Mouse (Mus musculus) common myeloid progenitor, adult 5-6 weeks (primary cell): ENCODE data around the gene Mylk. TPM values are rescaled to one million over a fixed set of nuclear protein-coding genes. Genes with fewer than 3 reads are reported as not detected.

Source experiments
- ATAC-seq: replicated peaks from 2 replicates; pipeline ENCODE4 v1.8.0; 2016; ENCODE audit warnings: low read depth, mild to moderate bottlenecking, moderate TSS enrichment, inconsistent platforms; ENCODE audit not compliant: poor library complexity, severe bottlenecking
- total RNA-seq: library from RNA; stranded (forward); fragments of 200-1000, 187-1606 nt; gene quantifications from 2 replicates; pipeline ENCODE4 v1.2.3, GENCODE M21; 2017

The Mylk gene
- total RNA-seq, 1 experiment from 2014 or later = 9.3 TPM

DNA sequence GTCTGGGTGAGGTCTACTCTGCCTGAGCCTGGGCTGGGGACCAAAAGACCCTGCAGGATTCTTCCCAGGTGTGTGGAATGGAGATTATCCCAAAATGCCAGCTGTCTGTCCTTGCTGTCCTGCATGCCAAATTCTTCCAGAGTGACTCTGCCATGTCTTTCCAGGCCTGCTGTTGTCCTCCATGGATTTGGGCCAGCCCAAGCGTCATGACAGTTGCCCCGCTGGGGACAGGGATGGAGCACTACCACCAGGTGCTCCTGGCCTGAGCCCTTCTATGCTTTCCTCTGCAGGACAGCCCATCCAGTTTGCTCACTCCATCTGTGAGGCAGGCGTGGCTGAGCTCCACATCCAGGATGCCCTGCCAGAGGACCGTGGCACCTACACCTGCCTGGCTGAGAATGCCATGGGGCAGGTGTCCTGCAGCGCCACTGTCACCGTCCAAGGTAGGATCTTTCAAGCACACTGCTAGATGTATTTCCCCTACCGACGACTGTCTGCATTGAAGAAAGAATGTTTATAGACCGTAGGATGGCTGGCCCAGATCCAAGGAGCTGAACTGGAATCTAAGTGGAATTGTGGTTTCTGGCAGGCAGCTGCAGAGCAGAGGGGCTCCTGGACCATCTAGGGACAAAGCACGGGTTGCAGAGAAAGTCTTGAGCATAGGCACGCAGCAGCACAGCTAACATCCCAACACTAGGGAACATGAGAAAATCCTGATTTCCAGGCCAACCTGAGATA, 154.2 kb downstream of the Mylk start:
- no peak for ATAC-seq

DNA sequence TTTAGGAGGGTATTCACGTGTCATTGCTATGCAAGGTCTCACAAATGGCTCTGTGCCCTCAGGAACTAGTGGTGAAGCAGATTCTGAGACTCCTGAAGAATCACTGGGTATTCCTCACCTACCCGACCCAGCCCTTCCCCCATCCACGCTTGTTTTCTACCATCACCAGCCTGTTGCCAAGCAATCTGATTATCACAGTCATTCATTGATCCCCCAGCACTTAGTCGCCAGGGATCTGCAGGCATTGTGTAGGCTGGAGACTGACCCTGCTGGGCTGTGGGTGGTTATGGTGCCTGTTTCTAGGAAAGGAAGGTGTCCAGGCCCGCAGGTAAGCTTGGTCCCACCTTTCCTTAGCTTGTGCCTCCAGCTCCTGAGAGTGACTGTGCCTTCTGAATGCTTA, 155.0 kb downstream of the Mylk start:
- no peak for ATAC-seq

DNA sequence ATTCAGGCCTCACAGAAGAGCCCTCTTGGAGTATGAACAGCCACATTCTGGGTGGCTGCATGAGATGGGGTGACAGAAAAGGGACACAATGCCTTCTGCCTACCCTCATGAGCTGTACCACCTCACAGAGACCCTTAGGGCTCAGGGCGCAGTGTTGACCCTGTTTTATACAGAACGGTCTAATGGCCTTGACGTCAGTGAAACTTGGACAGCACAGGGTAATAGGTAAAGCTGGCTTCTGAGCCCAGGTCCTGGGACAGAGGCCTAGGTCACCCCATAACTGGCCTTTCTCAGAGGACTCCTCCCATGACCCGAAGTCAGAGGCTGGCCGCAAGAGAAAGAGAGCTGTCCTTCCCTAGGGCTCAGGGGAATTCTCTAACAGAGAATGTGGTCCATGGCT, 155.5 kb downstream of the Mylk start:
- ATAC-seq = no peak

DNA sequence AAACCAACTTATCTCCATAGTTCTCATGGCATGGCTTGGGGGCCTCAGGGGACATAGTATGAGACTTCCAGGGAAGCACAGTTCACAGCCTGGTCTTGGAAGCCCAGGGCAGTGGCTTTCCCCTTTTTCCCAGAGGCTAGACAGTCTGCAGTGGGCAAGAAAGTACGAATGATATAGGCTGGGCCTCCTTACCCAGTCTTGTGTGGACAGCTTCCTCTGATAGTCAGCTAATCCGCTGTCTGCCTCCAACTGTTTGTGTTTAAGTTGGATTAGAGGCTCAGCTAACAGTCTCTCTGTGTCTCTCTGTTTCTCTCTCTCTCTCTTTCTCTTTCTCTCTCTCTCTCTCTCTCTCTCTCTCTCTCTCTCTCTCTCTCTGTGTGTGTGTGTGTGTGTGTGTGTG, 156.0 kb downstream of the Mylk start:
- ATAC-seq = no peak

DNA sequence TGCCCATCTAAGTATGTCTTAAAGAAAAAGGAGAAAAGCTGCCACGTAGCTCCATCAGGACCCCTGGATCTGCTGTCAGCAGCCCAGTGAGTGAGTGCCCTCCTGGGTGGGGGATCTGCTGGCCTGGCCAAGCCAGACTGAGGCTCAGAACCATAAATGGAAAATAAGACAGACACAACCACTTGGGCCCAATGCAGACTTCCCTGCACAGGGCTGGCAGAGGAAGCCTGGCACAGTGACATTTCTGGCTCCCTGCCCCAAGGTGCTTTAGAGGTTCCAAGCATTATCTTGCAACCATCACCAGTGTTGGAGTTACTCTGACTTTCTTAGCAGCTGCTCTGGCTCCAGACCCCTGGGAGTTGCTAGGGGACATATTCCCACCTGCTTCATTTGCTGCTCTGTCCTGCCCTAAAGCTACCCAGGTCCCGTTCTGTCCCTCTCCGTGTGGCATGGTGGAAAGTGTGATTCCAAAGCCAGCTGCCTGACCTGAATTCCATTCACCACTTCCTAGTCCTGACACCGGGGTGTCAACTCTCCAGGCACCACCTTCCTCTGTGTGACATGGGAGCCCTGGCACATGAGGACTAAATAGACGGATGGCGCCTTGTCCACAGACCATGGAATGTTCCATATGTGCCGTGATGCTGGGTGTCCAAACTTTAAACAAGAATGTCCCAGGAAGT, 156.7 kb downstream of the Mylk start:
- ATAC-seq = no peak

DNA sequence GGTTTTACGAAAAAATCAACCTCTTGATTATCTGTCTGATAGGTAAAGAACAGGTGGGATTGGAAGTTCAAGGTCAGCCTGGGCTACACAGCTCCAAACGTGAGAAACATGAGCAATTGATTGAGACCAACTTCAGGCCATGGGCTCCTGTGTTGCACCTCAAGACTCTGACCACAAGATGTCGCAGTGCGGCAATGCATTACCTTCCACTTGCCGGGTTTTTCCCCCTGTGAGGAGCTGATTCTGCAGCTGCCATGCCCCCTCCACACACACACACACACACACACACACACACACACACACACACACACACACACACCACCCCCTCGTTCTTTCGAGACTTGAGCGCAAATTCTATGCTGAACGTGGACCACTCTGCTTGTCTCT, 157.3 kb downstream of the Mylk start:
- peak; percentile 79 for ATAC-seq

DNA sequence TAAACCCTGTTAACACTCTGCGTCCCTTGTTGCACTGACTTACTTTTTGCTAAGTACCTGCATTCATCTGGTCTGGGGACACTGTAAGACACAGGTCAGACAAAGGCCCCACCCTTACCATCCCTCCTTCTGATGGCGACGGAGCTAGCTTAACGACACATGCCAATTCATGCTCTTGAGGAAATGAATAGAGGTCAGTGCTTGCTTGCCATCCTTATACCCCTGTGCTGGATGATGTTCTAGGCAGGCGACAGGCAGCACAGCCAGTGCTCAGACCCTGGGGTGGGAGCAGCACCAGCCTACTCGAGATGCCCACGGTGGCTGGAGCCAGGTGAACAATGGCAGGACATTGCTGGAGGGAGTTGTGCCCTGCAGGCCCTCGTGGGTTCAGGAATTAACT, 157.8 kb downstream of the Mylk start:
- ATAC-seq = no peak

DNA sequence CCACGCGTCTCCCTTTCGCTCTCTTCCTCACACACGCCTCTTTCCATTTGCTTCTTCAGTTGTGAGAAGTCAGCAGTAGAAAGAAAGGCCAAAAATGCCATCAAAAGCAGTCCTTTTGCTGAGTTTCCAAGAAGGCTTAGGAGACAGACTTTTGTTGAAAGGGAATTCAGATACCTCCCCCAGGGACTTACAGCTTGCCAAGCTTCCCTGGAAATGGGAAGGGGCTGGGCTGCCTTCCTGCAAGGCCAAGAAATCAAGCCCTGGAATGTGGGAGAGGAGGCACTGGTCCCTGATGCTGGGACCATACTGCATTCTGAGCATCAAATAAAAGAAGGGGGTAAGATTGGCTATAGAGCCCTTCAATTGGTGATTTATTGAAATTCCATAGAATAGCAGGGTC, 159.9 kb downstream of the Mylk start:
- no peak for ATAC-seq

DNA sequence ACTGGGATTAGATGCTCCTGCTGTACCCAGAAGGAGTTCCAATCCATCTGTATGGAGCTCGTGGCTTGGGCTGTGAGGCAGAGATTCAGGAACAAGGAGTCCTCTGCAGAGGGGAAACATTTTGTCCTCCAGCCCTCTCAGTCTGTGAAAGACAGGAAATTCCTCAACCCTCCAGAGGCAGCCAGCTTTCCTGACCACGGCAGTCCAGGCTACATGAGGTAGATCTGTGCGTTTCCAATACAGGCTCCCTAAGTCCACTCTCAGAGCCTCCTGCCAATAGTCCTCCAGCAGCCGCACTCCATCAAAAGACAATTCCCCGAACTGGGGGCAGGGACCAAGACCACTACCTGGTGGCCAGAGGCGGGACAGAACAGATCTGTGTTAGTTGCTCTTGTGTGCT, 164.4 kb downstream of the Mylk start:
- no peak for ATAC-seq

DNA sequence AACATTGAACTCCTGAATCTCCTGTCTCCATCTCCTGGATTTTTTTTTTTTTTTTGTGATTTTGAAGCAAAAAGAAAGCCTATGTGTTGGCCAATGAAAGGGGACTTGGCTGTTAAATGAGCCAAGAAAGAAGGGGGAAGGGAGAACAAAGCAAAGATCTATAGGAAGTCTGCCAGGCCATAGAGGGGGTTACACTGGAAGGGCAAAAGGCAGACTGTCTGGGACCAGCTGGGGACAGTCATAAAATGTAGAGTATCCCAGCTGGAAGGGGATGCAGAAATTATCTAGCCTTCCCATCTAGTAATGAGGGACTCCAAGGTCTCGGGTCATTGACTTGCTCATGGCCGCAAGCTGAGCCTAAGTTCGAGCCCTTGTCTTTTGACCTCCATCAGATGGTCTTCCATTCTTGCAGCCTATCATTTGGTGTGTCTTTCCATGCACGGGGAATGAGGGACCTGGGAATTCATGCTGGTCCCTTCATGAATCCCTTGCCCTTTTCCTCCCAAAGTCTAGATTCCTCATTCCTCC, 172.4 kb downstream of the Mylk start:
- ATAC-seq = no peak

DNA sequence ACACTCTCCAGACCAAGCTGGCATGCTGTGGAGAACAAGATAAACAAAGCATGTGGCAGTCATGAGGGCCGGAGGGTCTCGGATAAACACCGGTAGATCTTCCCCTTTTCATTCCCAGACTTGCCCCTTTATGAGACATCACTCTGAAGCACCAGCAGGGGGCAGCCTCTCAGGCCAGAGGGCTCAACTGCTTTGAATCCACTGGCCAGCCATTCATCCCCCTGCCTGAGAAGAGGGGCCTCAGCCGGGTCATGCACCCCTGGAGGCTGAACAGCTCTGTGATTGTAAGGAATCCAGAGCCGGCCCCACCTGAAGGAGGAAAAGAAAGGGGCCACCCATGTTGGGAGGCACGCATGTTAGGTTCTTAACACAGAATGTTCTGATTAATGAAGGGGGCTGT, 175.2 kb downstream of the Mylk start:
- peak; percentile 52 for ATAC-seq

DNA sequence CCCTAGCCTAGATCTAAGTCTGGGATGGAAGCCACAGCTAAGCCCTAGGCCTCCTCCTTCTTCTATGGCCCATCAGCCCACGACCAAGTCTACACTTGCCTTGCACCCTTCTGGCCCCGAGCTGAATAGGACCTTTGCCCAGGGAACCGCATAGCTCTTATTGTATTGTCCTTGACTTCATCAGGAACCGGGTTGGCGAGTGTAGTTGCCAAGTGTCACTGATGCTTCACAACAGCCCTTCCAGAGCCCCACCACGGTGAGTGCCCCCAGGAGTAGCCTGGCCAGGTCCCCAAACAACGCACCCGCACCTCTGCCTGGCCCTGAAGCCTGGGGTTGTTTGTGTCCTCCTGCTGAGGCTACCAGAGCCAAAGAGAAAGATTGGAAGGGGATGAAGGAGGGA, 175.9 kb downstream of the Mylk start:
- ATAC-seq = no peak

DNA sequence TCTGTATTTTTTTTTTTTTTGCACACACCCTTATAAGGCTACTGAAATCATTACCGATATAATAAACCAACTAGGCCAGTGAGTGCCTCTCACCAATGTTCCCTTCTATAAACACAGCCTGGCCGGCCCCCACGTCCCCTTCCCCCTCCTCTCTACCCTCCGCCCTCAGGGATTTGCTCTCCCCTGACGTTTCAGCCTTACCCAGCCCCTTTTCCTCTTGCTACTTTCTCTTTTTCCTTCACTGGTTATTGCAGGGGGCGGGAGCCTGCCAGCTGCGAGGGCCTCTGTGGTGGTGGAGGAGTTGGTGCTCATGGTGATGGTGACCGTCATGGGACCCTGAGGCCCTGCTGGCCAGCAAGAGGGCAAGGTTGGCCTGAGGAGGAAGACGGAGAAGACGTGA, 176.3 kb downstream of the Mylk start:
- ATAC-seq = no peak

DNA sequence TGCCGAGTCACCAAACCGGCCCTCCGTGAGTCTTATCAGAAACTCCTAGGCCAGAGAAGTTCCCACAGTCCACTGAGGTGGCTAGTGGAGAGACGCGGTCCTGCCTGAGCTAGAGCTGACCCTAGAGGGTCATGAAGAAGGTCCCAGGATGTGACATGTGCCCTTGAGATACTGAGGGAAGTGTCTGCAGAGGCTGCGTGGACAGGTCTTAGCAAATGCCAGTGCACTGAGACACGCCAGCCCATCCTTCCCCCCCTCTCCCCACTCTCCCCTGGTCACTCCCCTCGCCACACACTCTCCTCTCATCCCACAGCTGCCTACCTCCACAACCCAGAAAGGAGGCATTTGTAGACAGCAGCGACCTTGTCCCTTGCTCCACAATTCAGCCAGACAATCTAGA, 178.6 kb downstream of the Mylk start:
- ATAC-seq = no peak

DNA sequence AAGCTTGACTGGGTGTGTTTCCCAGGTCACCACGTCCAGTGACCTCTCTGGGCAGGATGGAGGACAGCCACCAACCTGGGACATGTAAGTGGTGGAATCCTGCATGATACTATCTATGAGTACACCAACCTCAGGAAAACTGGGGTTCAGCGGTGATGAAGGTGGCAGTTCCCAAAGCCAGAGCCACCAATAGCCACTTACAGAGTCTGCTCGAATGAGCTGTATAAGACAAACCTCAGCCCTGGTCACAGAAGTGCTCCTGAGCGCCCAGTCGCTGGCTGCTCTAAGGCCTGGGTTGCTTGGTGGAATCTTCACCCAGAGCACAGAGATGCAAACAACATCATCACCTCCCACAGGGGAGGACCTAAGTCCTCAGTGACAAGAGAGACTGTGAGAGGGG, 179.3 kb downstream of the Mylk start:
- no peak for ATAC-seq

DNA sequence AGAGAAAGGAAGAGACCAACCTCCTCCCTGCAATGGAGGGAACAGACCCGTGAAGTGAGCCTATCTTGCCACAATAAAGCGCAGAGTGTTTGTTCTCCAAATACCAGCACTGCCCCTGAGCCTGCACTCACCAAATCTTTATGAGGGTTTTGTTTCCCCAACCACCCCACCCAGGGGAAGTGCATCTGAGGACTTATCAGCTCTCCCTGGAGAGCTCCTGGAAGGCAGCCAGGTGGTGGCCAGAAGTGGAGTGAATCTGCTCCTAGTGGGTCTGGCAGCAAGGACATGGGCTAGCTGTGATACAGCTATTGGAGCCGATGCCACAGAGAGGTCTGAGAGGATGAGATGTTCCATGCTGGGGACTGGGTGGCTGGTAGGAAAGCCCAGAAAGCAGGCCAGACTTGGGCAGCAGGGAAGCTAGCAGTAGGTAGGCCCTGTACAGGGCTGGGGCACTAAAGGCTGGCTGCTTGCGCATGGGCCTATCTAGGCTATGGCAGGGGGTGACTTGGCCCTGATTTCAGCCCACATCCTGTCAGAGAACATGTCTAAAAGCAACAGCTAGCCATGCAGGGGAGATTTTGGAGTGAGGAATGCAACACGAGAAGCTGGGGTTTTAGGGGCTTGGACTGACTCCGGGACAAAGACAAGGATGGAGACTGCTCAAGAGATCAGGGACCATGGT, 180.1 kb downstream of the Mylk start:
- peak; percentile 77 for ATAC-seq

DNA sequence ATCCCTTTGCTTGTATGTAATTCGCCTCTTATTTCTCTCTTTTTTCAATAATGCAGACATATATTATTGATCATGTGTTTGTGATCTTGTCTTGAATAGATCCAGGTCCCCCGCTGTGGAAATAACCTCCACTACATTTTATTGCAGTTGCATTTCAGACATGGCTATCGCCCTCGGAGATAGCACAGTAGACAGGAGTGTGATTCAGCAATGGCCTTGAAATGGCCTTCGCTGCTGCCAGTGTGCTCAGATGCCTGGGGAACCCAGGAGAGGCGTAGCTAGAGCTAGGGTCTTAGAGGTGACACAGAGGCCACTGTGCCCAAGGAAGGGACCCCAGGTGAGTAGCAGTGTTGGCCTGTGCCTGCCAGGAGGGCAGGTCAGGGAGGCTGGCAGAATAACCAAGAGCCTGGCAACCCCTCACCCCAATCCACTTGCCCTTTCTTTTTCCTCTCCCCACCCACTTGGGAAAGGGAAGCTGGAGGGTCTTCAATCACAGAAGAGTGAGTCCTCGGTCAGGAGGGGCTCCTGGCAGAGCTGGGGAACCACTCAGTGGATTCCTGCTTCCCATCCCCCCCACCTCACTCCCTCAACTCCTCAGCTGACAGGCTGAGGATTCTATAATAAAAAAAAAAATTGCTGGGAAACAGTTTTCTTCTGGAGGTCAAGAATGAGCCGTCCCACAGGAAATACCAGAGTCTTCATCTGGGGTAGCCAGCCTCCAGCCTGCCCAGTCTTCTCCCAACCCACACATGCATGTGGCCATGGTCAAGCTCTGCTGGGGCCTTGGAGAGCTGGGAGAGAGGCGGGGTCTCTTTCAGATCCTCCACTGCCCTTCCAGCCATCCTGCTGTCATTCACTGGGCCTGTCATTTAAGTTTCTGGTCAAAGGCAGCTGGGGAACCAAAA, 181.8 kb downstream of the Mylk start:
- ATAC-seq = no peak

DNA sequence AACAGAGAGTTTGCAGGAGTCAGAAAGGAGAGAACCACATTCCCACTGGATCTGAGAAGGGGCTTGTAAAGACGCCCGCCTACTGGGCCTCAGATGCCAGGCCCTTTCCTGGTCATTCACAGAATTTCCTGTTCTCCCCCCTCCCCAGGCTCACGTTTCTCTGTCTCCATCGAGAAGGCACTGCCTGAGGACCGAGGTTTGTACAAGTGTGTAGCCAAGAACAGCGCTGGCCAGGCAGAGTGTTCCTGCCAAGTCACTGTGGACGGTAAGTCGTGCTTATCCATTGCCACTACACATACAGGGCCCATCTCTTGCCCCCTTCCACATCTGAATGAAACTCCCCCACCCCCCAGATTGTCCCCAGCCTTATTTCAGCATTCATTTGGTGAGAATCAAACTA, 184.7 kb downstream of the Mylk start:
- no peak for ATAC-seq

DNA sequence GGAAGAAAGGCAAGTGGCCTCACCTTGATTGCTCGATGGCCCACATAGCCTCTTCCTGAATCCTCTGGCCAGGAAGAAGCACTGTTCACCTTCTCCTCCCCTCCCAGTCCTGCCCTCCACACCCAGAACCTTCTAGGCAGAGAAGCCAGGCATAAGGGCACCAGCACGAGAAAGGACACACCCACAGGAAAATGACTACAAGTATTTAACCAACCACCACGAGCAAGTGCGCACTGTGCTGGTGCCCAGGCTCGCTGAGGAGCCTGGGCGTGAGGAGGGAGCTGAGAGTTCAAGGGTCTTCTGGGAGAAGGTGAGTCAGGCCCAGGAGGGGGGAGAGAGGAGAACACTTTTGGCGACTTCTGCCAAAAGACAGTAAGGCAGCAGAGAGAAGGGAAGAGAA, 185.1 kb downstream of the Mylk start:
- peak; percentile 57 for ATAC-seq

DNA sequence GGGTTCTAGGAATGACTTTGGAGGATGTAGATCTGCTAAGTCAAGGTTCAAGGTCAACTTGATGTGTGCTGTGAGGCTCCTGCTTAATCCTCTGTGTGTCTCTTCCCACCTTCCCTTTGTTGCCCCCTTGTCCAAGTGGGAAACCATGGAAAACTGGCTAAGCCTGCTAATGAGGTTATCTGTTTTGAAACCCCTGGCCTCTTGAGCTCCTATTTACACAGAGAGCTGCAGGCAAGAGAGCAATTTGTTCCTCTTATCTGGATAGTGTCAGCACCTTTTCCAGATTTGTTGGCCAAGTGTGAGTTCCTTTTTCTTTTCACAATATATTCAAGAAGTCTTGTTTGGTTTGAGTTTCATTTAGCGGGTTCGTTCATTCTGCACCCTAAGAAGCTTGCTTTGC, 186.3 kb downstream of the Mylk start:
- no peak for ATAC-seq
